Mouse (Mus musculus) lung, embryonic 16.5 days (tissue): ENCODE results near the gene Vangl2. TPM values are rescaled to one million over a fixed set of nuclear protein-coding genes. Genes with fewer than 3 reads are reported as not detected.

Source experiments
- ATAC-seq: fragments of 200-750 bp; cut with Nextera tagmentation; 2 replicates; pipeline ENCODE4 v1.8.0; 2017; ENCODE audit warnings: low read depth, mild to moderate bottlenecking, moderate library complexity
- H3K27ac ChIP-seq: fragments of 300-500 bp; sonication (generic); 2 replicates; pipeline ENCODE4 v1.5.1; 2014; ENCODE audit warnings: mild to moderate bottlenecking, control low read depth, low read length
- H3K27me3 ChIP-seq: fragments of 300-500 bp; sonication (generic); 2 replicates; pipeline ENCODE4 v1.6.1; 2014; ENCODE audit warnings: low read depth, low read length, mixed read lengths; ENCODE audit not compliant: control insufficient read depth, insufficient read depth
- H3K36me3 ChIP-seq: fragments of 300-500 bp; sonication (generic); 2 replicates; pipeline ENCODE4 v1.6.1; 2014; ENCODE audit warnings: low read length; ENCODE audit not compliant: control insufficient read depth, insufficient read depth
- H3K4me1 ChIP-seq: fragments of 300-500 bp; sonication (generic); replicated peaks from 2 replicates; pipeline ENCODE4 v1.6.1; 2014; ENCODE audit warnings: low read length, mixed read lengths; ENCODE audit not compliant: control insufficient read depth, insufficient read depth
- H3K4me2 ChIP-seq: fragments of 300-500 bp; sonication (generic); 2 replicates; pipeline ENCODE4 v1.6.1; 2014; ENCODE audit warnings: low read depth, low read length, control low read depth
- H3K4me3 ChIP-seq: fragments of 300-500 bp; sonication (generic); 2 replicates; pipeline ENCODE4 v1.5.1; 2014; ENCODE audit warnings: mild to moderate bottlenecking, low read length, control low read depth
- H3K9ac ChIP-seq: fragments of 300-500 bp; sonication (generic); 2 replicates; pipeline ENCODE4 v1.6.1; 2014; ENCODE audit warnings: low read length, control low read depth
- H3K9me3 ChIP-seq: fragments of 300-500 bp; sonication (generic); 2 replicates; pipeline ENCODE4 v1.6.1; 2016; ENCODE audit warnings: low read length; ENCODE audit not compliant: control insufficient read depth
- WGBS: fragments of 180-500 bp; shearing (Covaris S2); extraction: QIAGEN DNeasy Blood & Tissue Kit; methylation state at CpG from one replicate; pipeline ENCODE4 v1.1.7; 2014; 5-methylcytosine and 5-hydroxymethylcytosine counted together
- polyA plus RNA-seq: library from polyadenylated mRNA; unstranded; fragments of >200 nt; fragmentation: Nextera tagmentation; extraction: Ambion mirVana; gene quantifications from 2 replicates; pipeline ENCODE4 v1.2.1, GENCODE M21; 2015

Vangl2 gene
- polyA plus RNA-seq, 1 experiment from 2014 or later: 12.2 TPM

- Histone ChIP-seq H3K9me3 (no peaks in the 10 kb centered on the region), H3K36me3 (peaks cover 13% of the 10 kb centered on the region), H3K27ac (no peak overlapping the region), H3K4me3 (no peak overlapping the region), H3K4me2 (no peak overlapping the region), H3K4me1 (peaks cover 17% of the 10 kb centered on the region), H3K9ac (no peak overlapping the region), H3K27me3 (no peaks in the 10 kb centered on the region)
- 21% methylated on average over 5 of the region's 5 CpGs for WGBS
- peak; percentile 44; the same call in 1 of the 2 replicates for ATAC-seq
Observed at GRCm38 (mm10) chr1:172012030-172012429, 16.2 kb downstream of the Vangl2 start.

- 92% methylated on average over 20 of the region's 20 CpGs for WGBS
- Histone ChIP-seq H3K9me3 (no peaks in the 10 kb centered on the region), H3K4me1 (no peaks in the 10 kb centered on the region), H3K36me3 (peaks cover 26% of the 10 kb centered on the region), H3K27ac (no peak overlapping the region), H3K4me2 (no peak overlapping the region), H3K4me3 (no peak overlapping the region), H3K9ac (no peak overlapping the region), H3K27me3 (no peaks in the 10 kb centered on the region)
- ATAC-seq: no peak
Observed at GRCm38 (mm10) chr1:172010042-172010824, 18.0 kb downstream of the Vangl2 start.

- no peaks in the 10 kb centered on the region for H3K4me1 ChIP-seq
- H3K27me3 ChIP-seq: no peaks in the 10 kb centered on the region
- peaks cover 30% of the 10 kb centered on the region for H3K36me3 ChIP-seq
- 92% methylated on average over 21 of the region's 21 CpGs for WGBS
- no peak overlapping the region for H3K4me2 ChIP-seq
- no peak overlapping the region for H3K4me3 ChIP-seq
- H3K27ac ChIP-seq: no peak overlapping the region
- no peak overlapping the region for H3K9ac ChIP-seq
- ATAC-seq: no peak
- H3K9me3 ChIP-seq: no peaks in the 10 kb centered on the region
Observed at GRCm38 (mm10) chr1:172009406-172009805, 18.8 kb downstream of the Vangl2 start.

GRCm38 (mm10) chr1:172008351-172008750 is 19.9 kb downstream of the Vangl2 start:
- Histone ChIP-seq H3K9me3 (no peaks in the 10 kb centered on the region), H3K27ac (no peak overlapping the region), H3K36me3 (peaks cover 35% of the 10 kb centered on the region), H3K4me2 (no peak overlapping the region), H3K4me1 (no peaks in the 10 kb centered on the region), H3K4me3 (no peak overlapping the region), H3K9ac (no peak overlapping the region), H3K27me3 (no peaks in the 10 kb centered on the region)
- WGBS: 84% methylated on average over 8 of the region's 9 CpGs
- no peak for ATAC-seq

GRCm38 (mm10) chr1:172007761-172008160 is 20.5 kb downstream of the Vangl2 start:
- 93% methylated on average over 21 of the region's 21 CpGs for WGBS
- Histone ChIP-seq H3K4me2 (no peak overlapping the region), H3K9ac (no peak overlapping the region), H3K27ac (no peak overlapping the region), H3K36me3 (peaks cover 39% of the 10 kb centered on the region), H3K4me3 (no peak overlapping the region), H3K9me3 (no peaks in the 10 kb centered on the region), H3K27me3 (no peaks in the 10 kb centered on the region), H3K4me1 (no peaks in the 10 kb centered on the region)
- no peak for ATAC-seq

- Histone ChIP-seq H3K9me3 (no peaks in the 10 kb centered on the region), H3K27me3 (no peaks in the 10 kb centered on the region), H3K4me3 (no peak overlapping the region), H3K9ac (no peak overlapping the region), H3K36me3 (peaks cover 22% of the 10 kb centered on the region), H3K4me2 (no peak overlapping the region), H3K4me1 (no peaks in the 10 kb centered on the region), H3K27ac (no peak overlapping the region)
- 0 out of 2 replicates have a peak, but pooled peaks have one; percentile 15 for ATAC-seq
- WGBS: 71% methylated on average over 12 of the region's 12 CpGs
Observed at GRCm38 (mm10) chr1:172001665-172002064, 26.6 kb downstream of the Vangl2 start.

- no peak overlapping the region for H3K27ac ChIP-seq
- H3K4me3 ChIP-seq: no peak overlapping the region
- H3K4me1 ChIP-seq: no peaks in the 10 kb centered on the region
- peaks cover 16% of the 10 kb centered on the region for H3K36me3 ChIP-seq
- WGBS: 39% methylated on average over 3 of the region's 3 CpGs
- H3K9ac ChIP-seq: no peak overlapping the region
- peak; percentile 49; the same call in 1 of the 2 replicates for ATAC-seq
- H3K4me2 ChIP-seq: no peak overlapping the region
- no peaks in the 10 kb centered on the region for H3K27me3 ChIP-seq
- no peaks in the 10 kb centered on the region for H3K9me3 ChIP-seq
Observed at GRCm38 (mm10) chr1:172000641-172001040, 27.6 kb downstream of the Vangl2 start.

GRCm38 (mm10) chr1:171998820-171999597 is 29.2 kb downstream of the Vangl2 start:
- no peaks in the 10 kb centered on the region for H3K4me1 ChIP-seq
- no peak overlapping the region for H3K27ac ChIP-seq
- ATAC-seq: no peak
- 86% methylated on average over 13 of the region's 13 CpGs for WGBS
- no peaks in the 10 kb centered on the region for H3K27me3 ChIP-seq
- H3K36me3 ChIP-seq: peaks cover 4% of the 10 kb centered on the region
- no peaks in the 10 kb centered on the region for H3K9me3 ChIP-seq
- no peak overlapping the region for H3K9ac ChIP-seq
- H3K4me2 ChIP-seq: no peak overlapping the region
- H3K4me3 ChIP-seq: no peak overlapping the region

- H3K9me3 ChIP-seq: no peaks in the 10 kb centered on the region
- no peak overlapping the region for H3K27ac ChIP-seq
- no peaks in the 10 kb centered on the region for H3K4me1 ChIP-seq
- no peak overlapping the region for H3K4me3 ChIP-seq
- H3K9ac ChIP-seq: no peak overlapping the region
- H3K4me2 ChIP-seq: no peak overlapping the region
- H3K36me3 ChIP-seq: no peaks in the 10 kb centered on the region
- H3K27me3 ChIP-seq: no peaks in the 10 kb centered on the region
- no peak for ATAC-seq
- 66% methylated on average over 7 of the region's 7 CpGs for WGBS
Observed at GRCm38 (mm10) chr1:171996701-171997100, 31.5 kb downstream of the Vangl2 start.
